Mouse (Mus musculus): ENCODE results near the gene Mboat1.

The Mboat1 gene

GRCm38 (mm10) chr13:30252692-30253091 lies 116.4 kb downstream of the Mboat1 start:
- no peak for DNase-seq

GRCm38 (mm10) chr13:30253636-30254264 lies 117.5 kb downstream of the Mboat1 start:
- peak; percentile 38 to 51 for DNase-seq

DNA sequence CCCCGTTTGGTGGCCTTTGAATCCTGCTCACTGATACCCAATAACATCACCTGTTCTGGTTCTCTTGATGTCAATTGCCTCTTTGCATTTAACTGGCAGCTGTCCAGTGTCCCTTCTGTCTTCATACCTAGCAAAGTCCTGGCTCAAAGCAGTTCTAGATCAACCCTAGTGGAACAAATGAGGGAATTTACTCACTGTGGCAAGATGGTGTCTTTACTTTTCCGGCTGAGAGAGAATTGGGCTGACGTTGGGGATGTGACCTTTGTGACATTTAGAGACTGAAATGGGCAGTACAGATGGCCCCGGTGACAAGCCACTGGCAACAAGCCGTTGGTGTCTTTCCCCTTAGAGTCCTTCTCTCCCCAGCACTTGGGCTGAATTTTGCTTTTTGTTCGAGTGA lies 118.1 kb downstream of the Mboat1 start:
- DNase-seq: no peak

DNA sequence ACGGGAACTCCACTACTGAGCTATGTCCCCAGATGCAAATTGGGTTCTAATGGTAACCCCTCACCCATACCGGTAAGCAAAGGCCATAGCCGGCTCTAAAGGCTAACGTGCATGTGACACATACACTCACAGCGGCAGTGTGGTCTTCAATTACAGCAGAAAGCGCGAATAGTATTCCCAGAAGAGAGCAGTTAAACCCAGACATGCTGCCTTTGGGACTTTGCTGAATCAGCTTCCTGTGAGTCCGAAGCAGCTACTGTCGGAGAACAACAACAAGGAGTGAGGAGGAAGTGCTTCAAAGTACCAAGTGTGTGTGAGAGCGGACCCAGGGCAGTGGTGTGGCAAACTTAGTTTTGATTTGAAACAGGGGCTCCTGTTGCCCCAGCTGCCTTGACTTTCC lies 122.5 kb downstream of the Mboat1 start:
- DNase-seq: no peak

DNA sequence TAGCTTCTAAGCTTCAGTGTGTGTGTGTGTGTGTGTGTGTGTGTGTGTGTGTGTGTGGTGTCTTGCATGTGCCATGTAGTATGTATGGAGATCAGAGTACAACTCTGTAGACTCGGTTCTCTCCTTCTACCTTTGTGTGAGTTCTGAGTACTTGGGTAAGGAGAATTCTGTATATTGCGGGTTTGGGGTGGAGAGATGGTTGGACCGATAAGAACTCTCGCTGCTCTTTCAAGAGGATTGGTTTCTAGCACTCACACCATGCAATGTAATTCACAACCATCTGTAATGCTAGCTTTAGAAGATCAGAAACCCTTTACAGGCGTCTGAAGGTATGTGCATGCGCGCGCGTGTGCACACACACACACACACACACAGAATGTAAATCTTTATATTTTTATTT lies 123.0 kb downstream of the Mboat1 start:
- no peak for DNase-seq

- peak; percentile 77 to 85 for DNase-seq
Measured at GRCm38 (mm10) chr13:30259912-30260560, 123.7 kb downstream of the Mboat1 start.

- no peak for DNase-seq
Measured at GRCm38 (mm10) chr13:30263681-30264080, 127.4 kb downstream of the Mboat1 start.

GRCm38 (mm10) chr13:30264303-30264702 lies 128.0 kb downstream of the Mboat1 start:
- no peak for DNase-seq

DNA sequence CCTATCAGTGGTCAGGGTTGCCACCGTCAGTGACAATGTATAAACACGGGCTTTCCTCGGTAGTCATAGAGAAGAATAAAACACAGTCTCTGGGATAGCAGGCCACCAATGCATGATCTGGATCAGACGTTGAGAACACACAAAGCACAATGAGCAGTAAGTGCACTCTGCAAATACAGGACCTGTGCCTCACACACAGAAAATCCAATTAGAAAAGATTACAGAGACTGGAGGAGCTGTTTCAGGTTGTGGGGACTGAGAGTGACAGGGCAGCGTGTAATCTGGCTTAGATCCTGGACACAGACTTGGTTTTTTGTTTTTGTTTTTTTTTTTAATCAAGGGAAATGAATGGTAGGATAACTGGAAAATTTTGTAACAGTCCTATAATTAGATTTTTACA lies 128.5 kb downstream of the Mboat1 start:
- no peak for DNase-seq

DNA sequence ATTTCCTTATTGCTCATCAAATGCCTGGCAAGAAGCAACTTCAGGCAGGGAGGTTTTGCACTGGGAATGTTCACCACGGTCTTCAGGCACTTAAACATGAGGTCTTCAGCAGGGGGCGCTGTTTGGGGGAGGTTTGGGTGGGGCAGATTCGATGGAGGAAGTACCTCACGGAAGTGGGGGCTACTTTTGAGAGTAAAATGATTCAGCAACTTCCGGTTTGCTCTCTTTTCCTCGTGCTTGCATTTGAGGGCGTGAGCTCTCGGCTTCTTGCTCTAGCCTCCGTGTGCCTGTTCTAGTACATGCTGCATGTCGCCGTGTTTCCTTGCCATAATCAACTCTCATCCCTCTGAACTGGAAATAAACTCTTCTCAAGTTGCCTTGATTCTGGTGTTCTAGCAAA lies 129.7 kb downstream of the Mboat1 start:
- DNase-seq: no peak

DNA sequence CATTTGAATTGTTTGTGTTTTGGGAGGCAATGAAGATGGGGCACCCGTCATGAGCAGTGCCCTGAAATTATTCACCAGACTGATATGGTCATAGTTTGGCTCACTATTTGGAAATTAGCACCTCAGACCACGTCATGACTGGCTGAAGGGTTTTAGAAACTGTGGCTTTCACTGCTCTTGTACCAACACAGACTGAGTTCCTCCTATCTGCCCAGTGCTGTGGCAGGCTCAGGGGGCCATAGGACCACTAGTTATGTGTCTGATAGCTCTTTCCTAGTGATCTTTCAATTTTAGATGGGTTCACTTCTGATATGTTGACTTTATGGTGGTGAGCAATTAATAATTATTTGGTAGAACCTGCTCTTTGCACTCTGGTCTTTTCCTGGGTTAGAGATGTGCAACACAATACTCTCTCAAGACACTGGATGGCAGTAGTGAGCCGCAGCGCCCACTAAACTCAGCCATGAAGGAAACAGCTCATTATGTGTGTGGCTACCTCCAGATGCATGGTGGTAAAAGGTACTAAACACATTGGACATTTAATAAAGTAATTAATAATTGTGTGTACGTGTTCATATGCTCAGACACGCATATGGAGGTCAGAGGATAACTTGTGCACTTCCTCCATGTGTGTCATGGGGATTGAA lies 135.9 kb downstream of the Mboat1 start:
- DNase-seq: peak; percentile 38 to 73
